Mouse (Mus musculus): Measurements from ENCODE around the gene Nemf. TPM values are rescaled to one million over a fixed set of nuclear protein-coding genes. Genes with fewer than 3 reads are reported as not detected.

Nemf gene
- polyA plus RNA-seq, 1 experiment from 2014 or later = 107 TPM

- Histone ChIP-seq H3K4me3 (no peak overlapping the region), H3K9me3 (no peaks in the 10 kb centered on the region), H3K27me3 (no peaks in the 10 kb centered on the region), H3K27ac (no peak overlapping the region), H3K36me3 (peaks cover 68% of the 10 kb centered on the region), H3K9ac (no peak overlapping the region), H3K4me1 (peaks cover 7% of the 10 kb centered on the region), H3K4me2 (no peak overlapping the region)
- 83% methylated on average over 1 of the region's 1 CpGs for WGBS
- ATAC-seq (ENCODE audit: insufficient number of reproducible peaks, insufficient read depth, low FRiP score, low TSS enrichment, low read depth) = no peak
Observed at GRCm38 (mm10) chr12:69351685-69352084, 5.3 kb downstream of the Nemf start.

GRCm38 (mm10) chr12:69349928-69350327 lies 7.0 kb downstream of the Nemf start:
- no peaks in the 10 kb centered on the region for H3K4me1 ChIP-seq
- H3K27me3 ChIP-seq = no peaks in the 10 kb centered on the region
- ATAC-seq (ENCODE audit: insufficient number of reproducible peaks, insufficient read depth, low FRiP score, low TSS enrichment, low read depth) = no peak
- H3K4me3 ChIP-seq = no peak overlapping the region
- H3K4me2 ChIP-seq = no peak overlapping the region
- 91% methylated on average over 2 of the region's 2 CpGs for WGBS
- no peaks in the 10 kb centered on the region for H3K9me3 ChIP-seq
- no peak overlapping the region for H3K9ac ChIP-seq
- H3K27ac ChIP-seq = no peak overlapping the region
- peaks cover 76% of the 10 kb centered on the region for H3K36me3 ChIP-seq

- H3K36me3 ChIP-seq = peaks cover 71% of the 10 kb centered on the region
- H3K27me3 ChIP-seq = no peaks in the 10 kb centered on the region
- no peak overlapping the region for H3K9ac ChIP-seq
- H3K27ac ChIP-seq = no peak overlapping the region
- no peak for ATAC-seq (ENCODE audit: insufficient number of reproducible peaks, insufficient read depth, low FRiP score, low TSS enrichment, low read depth)
- WGBS = 81% methylated on average over 2 of the region's 2 CpGs
- H3K4me2 ChIP-seq = no peak overlapping the region
- no peaks in the 10 kb centered on the region for H3K4me1 ChIP-seq
- H3K9me3 ChIP-seq = no peaks in the 10 kb centered on the region
- H3K4me3 ChIP-seq = no peak overlapping the region
Observed at GRCm38 (mm10) chr12:69333547-69333946, 23.4 kb downstream of the Nemf start.

- ATAC-seq (ENCODE audit: insufficient number of reproducible peaks, insufficient read depth, low FRiP score, low TSS enrichment, low read depth) = no peak
- Histone ChIP-seq H3K4me1 (no peaks in the 10 kb centered on the region), H3K4me2 (no peak overlapping the region), H3K9me3 (no peaks in the 10 kb centered on the region), H3K9ac (no peak overlapping the region), H3K4me3 (no peak overlapping the region), H3K36me3 (peaks cover 74% of the 10 kb centered on the region), H3K27me3 (no peaks in the 10 kb centered on the region), H3K27ac (no peak overlapping the region)
- 82% methylated on average over 1 of the region's 1 CpGs for WGBS
Observed at GRCm38 (mm10) chr12:69332147-69332546, 24.8 kb downstream of the Nemf start.

- H3K4me1 ChIP-seq = no peaks in the 10 kb centered on the region
- peaks cover 72% of the 10 kb centered on the region for H3K36me3 ChIP-seq
- H3K4me2 ChIP-seq = no peak overlapping the region
- 90% methylated on average over 3 of the region's 3 CpGs for WGBS
- no peak overlapping the region for H3K4me3 ChIP-seq
- no peak for ATAC-seq (ENCODE audit: insufficient number of reproducible peaks, insufficient read depth, low FRiP score, low TSS enrichment, low read depth)
- no peak overlapping the region for H3K9ac ChIP-seq
- no peaks in the 10 kb centered on the region for H3K27me3 ChIP-seq
- no peak overlapping the region for H3K27ac ChIP-seq
- H3K9me3 ChIP-seq = no peaks in the 10 kb centered on the region
Observed at GRCm38 (mm10) chr12:69331187-69331586, 25.8 kb downstream of the Nemf start.

GRCm38 (mm10) chr12:69318431-69318830 lies 38.5 kb downstream of the Nemf start:
- Histone ChIP-seq H3K27me3 (no peaks in the 10 kb centered on the region), H3K4me3 (no peak overlapping the region), H3K9me3 (no peaks in the 10 kb centered on the region), H3K4me1 (no peaks in the 10 kb centered on the region), H3K4me2 (no peak overlapping the region), H3K36me3 (peaks cover 80% of the 10 kb centered on the region), H3K9ac (no peak overlapping the region), H3K27ac (no peak overlapping the region)
- ATAC-seq (ENCODE audit: insufficient number of reproducible peaks, insufficient read depth, low FRiP score, low TSS enrichment, low read depth) = no peak

- Histone ChIP-seq H3K4me1 (no peaks in the 10 kb centered on the region), H3K36me3 (peaks cover 90% of the 10 kb centered on the region), H3K27ac (no peak overlapping the region), H3K9ac (no peak overlapping the region), H3K4me3 (no peak overlapping the region), H3K27me3 (no peaks in the 10 kb centered on the region), H3K9me3 (no peaks in the 10 kb centered on the region), H3K4me2 (no peak overlapping the region)
- no peak for ATAC-seq (ENCODE audit: insufficient number of reproducible peaks, insufficient read depth, low FRiP score, low TSS enrichment, low read depth)
- WGBS = 84% methylated on average over 4 of the region's 4 CpGs
Observed at GRCm38 (mm10) chr12:69309659-69310058, 47.3 kb downstream of the Nemf start.

GRCm38 (mm10) chr12:69306333-69306732 lies 50.6 kb downstream of the Nemf start:
- no peak overlapping the region for H3K27ac ChIP-seq
- H3K9ac ChIP-seq = no peak overlapping the region
- no peaks in the 10 kb centered on the region for H3K4me1 ChIP-seq
- H3K27me3 ChIP-seq = no peaks in the 10 kb centered on the region
- no peak overlapping the region for H3K4me2 ChIP-seq
- no peaks in the 10 kb centered on the region for H3K9me3 ChIP-seq
- H3K36me3 ChIP-seq = peaks cover 93% of the 10 kb centered on the region
- no peak overlapping the region for H3K4me3 ChIP-seq
- WGBS = 96% methylated on average over 7 of the region's 7 CpGs
- no peak for ATAC-seq (ENCODE audit: insufficient number of reproducible peaks, insufficient read depth, low FRiP score, low TSS enrichment, low read depth)

- Histone ChIP-seq H3K27me3 (no peaks in the 10 kb centered on the region), H3K9me3 (no peaks in the 10 kb centered on the region), H3K4me2 (no peak overlapping the region), H3K9ac (no peak overlapping the region), H3K4me3 (no peak overlapping the region), H3K27ac (no peak overlapping the region), H3K36me3 (peaks cover 84% of the 10 kb centered on the region), H3K4me1 (peaks cover 6% of the 10 kb centered on the region)
- ATAC-seq (ENCODE audit: insufficient number of reproducible peaks, insufficient read depth, low FRiP score, low TSS enrichment, low read depth) = no peak
- 88% methylated on average over 2 of the region's 2 CpGs for WGBS
Observed at GRCm38 (mm10) chr12:69304051-69304450, 52.9 kb downstream of the Nemf start.

- Histone ChIP-seq H3K9me3 (no peaks in the 10 kb centered on the region), H3K4me1 (peaks cover 21% of the 10 kb centered on the region), H3K27ac (no peak overlapping the region), H3K9ac (no peak overlapping the region), H3K36me3 (peaks cover 66% of the 10 kb centered on the region), H3K27me3 (no peaks in the 10 kb centered on the region), H3K4me3 (no peak overlapping the region), H3K4me2 (no peak overlapping the region)
- ATAC-seq (ENCODE audit: insufficient number of reproducible peaks, insufficient read depth, low FRiP score, low TSS enrichment, low read depth) = no peak
- 94% methylated on average over 12 of the region's 12 CpGs for WGBS
Observed at GRCm38 (mm10) chr12:69302171-69302570, 54.8 kb downstream of the Nemf start.

- H3K36me3 ChIP-seq = peaks cover 48% of the 10 kb centered on the region
- peaks cover 28% of the 10 kb centered on the region for H3K4me1 ChIP-seq
- H3K4me3 ChIP-seq = no peak overlapping the region
- ATAC-seq (ENCODE audit: insufficient number of reproducible peaks, insufficient read depth, low FRiP score, low TSS enrichment, low read depth) = no peak
- no peak overlapping the region for H3K27ac ChIP-seq
- no peaks in the 10 kb centered on the region for H3K9me3 ChIP-seq
- 58% methylated on average over 2 of the region's 2 CpGs for WGBS
- no peaks in the 10 kb centered on the region for H3K27me3 ChIP-seq
- no peak overlapping the region for H3K9ac ChIP-seq
- no peak overlapping the region for H3K4me2 ChIP-seq
Observed at GRCm38 (mm10) chr12:69300391-69300790, 56.6 kb downstream of the Nemf start.

- 74% methylated on average over 3 of the region's 3 CpGs for WGBS
- Histone ChIP-seq H3K27ac (no peak overlapping the region), H3K36me3 (peaks cover 42% of the 10 kb centered on the region), H3K4me1 (peaks cover 28% of the 10 kb centered on the region), H3K9ac (no peak overlapping the region), H3K27me3 (no peaks in the 10 kb centered on the region), H3K4me2 (no peak overlapping the region), H3K9me3 (no peaks in the 10 kb centered on the region), H3K4me3 (no peak overlapping the region)
- ATAC-seq (ENCODE audit: insufficient number of reproducible peaks, insufficient read depth, low FRiP score, low TSS enrichment, low read depth) = no peak
Observed at GRCm38 (mm10) chr12:69299831-69300230, 57.1 kb downstream of the Nemf start.

GRCm38 (mm10) chr12:69299231-69299630 lies 57.7 kb downstream of the Nemf start:
- Histone ChIP-seq H3K27me3 (no peaks in the 10 kb centered on the region), H3K4me2 (peak overlapping the region; percentile 73), H3K36me3 (peaks cover 38% of the 10 kb centered on the region), H3K27ac (peak overlapping the region; percentile 39; the same call in 1 of the 2 replicates), H3K4me3 (peak overlapping the region; percentile 16; the same call in 1 of the 2 replicates), H3K4me1 (peaks cover 28% of the 10 kb centered on the region), H3K9me3 (no peaks in the 10 kb centered on the region), H3K9ac (no peak overlapping the region; the same call in 1 of the 2 replicates)
- no peak for ATAC-seq (ENCODE audit: insufficient number of reproducible peaks, insufficient read depth, low FRiP score, low TSS enrichment, low read depth)
- 34% methylated on average over 12 of the region's 12 CpGs for WGBS
